Mouse (Mus musculus) lung, postnatal 0 days (tissue): ENCODE measurements around the gene Pgc. TPM values are rescaled to one million over a fixed set of nuclear protein-coding genes. Genes with fewer than 3 reads are reported as not detected.

ENCODE experiments used
- ATAC-seq: fragments of 200-750 bp; cut with Nextera tagmentation; 2 replicates; pipeline ENCODE4 v1.8.0; 2017; ENCODE audit warnings: moderate library complexity
- DNase-seq: peaks from one replicate; pipeline ENCODE4 v3.0.0-alpha.2; 2016; ENCODE audit warnings: low spot score
- H3K27ac ChIP-seq: fragments of 300-500 bp; sonication (generic); 2 replicates; pipeline ENCODE4 v1.5.1; 2014; ENCODE audit warnings: antibody characterized with exemption, mild to moderate bottlenecking, low read length, mixed read lengths
- H3K27me3 ChIP-seq: fragments of 300-500 bp; sonication (generic); replicated peaks from 2 replicates; pipeline ENCODE4 v1.6.1; 2014; ENCODE audit warnings: low read length, mixed read lengths; ENCODE audit not compliant: insufficient read depth
- H3K36me3 ChIP-seq: fragments of 300-500 bp; sonication (generic); 2 replicates; pipeline ENCODE4 v1.6.1; 2014; ENCODE audit warnings: low read length, mixed read lengths; ENCODE audit not compliant: insufficient read depth
- H3K4me1 ChIP-seq: fragments of 300-500 bp; sonication (generic); 2 replicates; pipeline ENCODE4 v1.6.1; 2014; ENCODE audit warnings: antibody characterized with exemption, low read depth, low read length, mixed read lengths; ENCODE audit not compliant: insufficient read depth
- H3K4me2 ChIP-seq: fragments of 300-500 bp; sonication (generic); replicated peaks from 2 replicates; pipeline ENCODE4 v1.6.1; 2014; ENCODE audit warnings: low read depth, mild to moderate bottlenecking, low read length, moderate library complexity, mixed read lengths
- H3K4me3 ChIP-seq: fragments of 300-500 bp; sonication (generic); 2 replicates; pipeline ENCODE4 v1.5.1; 2014; ENCODE audit warnings: low read depth, low read length
- H3K9ac ChIP-seq: fragments of 300-500 bp; sonication (generic); replicated peaks from 2 replicates; pipeline ENCODE4 v1.6.1; 2014; ENCODE audit warnings: low read depth, mild to moderate bottlenecking
- H3K9me3 ChIP-seq: fragments of 300-500 bp; sonication (generic); 2 replicates; pipeline ENCODE4 v1.6.1; 2016; ENCODE audit warnings: low read length, mixed read lengths
- CTCF ChIP-seq: IDR thresholded peaks from 2 replicates; pipeline ENCODE4 v1.5.1; 2016; ENCODE audit warnings: antibody characterized with exemption, mild to moderate bottlenecking
- EP300 ChIP-seq: IDR thresholded peaks from 2 replicates; pipeline ENCODE4 v1.6.1; 2016; ENCODE audit warnings: antibody characterized with exemption, mild to moderate bottlenecking, control low read depth
- WGBS: fragments of 180-500 bp; shearing (Covaris S2); extraction: QIAGEN DNeasy Blood & Tissue Kit; methylation state at CpG from one replicate; pipeline ENCODE4 v1.1.7; 2014; 5-methylcytosine and 5-hydroxymethylcytosine counted together
- polyA plus RNA-seq: library from polyadenylated mRNA; unstranded; fragments of >200 nt; fragmentation: Nextera tagmentation; extraction: Ambion mirVana; gene quantifications from 2 replicates; pipeline ENCODE4 v1.2.1, GENCODE M21; 2015

Gene Pgc
- polyA plus RNA-seq, 1 experiment from 2014 or later, result 25.4 TPM

- peak; percentile 90 for ATAC-seq
- peak; percentile 90 for DNase-seq
- peak overlapping the region; percentile 85 for H3K27ac ChIP-seq
- H3K4me3 ChIP-seq, result peak overlapping the region; percentile 85
- no peaks in the 10 kb centered on the region for H3K27me3 ChIP-seq
- peak overlapping the region; percentile 69 for H3K9ac ChIP-seq
- H3K4me2 ChIP-seq, result peak overlapping the region; percentile 99
- no peaks in the 10 kb centered on the region for H3K36me3 ChIP-seq
- no peak for TF ChIP-seq EP300
- no peak for TF ChIP-seq CTCF
- peaks cover 4% of the 10 kb centered on the region; the same call in 1 of the 2 replicates for H3K4me1 ChIP-seq
- under 1% methylated on average over 32 of the region's 60 CpGs for WGBS
- no peaks in the 10 kb centered on the region for H3K9me3 ChIP-seq
Observed at GRCm38 (mm10) chr17:47737271-47738065, 10.8 kb downstream of the Pgc start.

GRCm38 (mm10) chr17:47738066-47738878 is 11.6 kb downstream of the Pgc start:
- peak; percentile 10 for ATAC-seq
- peak overlapping the region; percentile 12; the same call in 1 of the 2 replicates for H3K9ac ChIP-seq
- no peaks in the 10 kb centered on the region for H3K9me3 ChIP-seq
- peak overlapping the region; percentile 99 for H3K4me2 ChIP-seq
- peak overlapping the region; percentile 85 for H3K4me3 ChIP-seq
- peak; percentile 47 for DNase-seq
- H3K27me3 ChIP-seq, result no peaks in the 10 kb centered on the region
- H3K27ac ChIP-seq, result peak overlapping the region; percentile 85; the same call in 1 of the 2 replicates
- peaks cover 4% of the 10 kb centered on the region; the same call in 1 of the 2 replicates for H3K4me1 ChIP-seq
- TF ChIP-seq CTCF (no peak), EP300 (no peak)
- no peaks in the 10 kb centered on the region for H3K36me3 ChIP-seq
- WGBS, result 1% methylated on average over 46 of the region's 61 CpGs

DNA sequence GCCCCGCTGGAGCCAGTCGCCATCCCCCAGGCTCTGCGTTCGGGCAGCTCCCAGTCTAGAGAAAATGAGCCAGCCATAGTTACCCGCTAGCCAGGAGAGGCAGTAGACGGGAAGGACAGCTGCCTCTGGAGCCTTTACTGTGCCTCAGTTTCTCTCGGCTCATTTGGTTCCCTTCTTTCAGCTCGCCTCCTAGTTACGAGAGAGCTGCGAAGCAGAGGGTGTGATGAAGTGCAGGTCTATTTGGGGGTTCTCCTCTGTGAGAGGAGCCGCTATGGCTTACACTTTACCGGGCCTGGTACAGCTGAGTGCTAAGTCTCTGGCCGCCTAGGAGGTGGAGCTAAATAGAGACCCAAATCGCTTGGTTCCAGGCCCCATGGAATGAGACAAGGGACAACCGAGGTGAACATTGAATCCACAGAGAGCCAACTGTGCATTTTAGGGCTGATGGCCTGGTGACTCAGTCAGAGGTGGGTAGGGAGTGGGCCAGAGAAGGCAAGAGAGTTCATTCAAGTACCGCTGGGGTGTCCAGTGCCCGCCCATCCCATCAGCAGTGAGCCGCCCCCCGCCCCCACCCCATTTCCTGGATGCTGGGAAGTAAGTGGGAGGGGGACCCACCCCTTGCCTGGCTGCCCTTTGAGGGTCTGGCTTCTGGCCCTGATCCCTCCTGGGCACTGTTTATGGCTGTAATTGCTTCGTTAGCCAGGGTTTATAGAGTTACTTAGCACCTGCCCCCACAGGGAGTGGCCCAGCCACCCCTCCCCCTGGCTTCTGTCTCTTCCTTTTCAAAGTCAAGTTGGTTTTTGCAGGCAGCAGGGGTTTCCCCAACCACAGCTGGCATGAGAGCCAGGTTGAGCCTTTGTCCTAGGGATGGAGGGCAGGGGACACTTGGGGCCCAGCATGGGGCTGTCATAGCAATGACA is 12.5 kb downstream of the Pgc start:
- ATAC-seq (no peak), DNase-seq (no peak)
- TF ChIP-seq EP300 (no peak), CTCF (no peak)
- Histone ChIP-seq H3K36me3 (no peaks in the 10 kb centered on the region), H3K27ac (no peak overlapping the region), H3K4me3 (peak overlapping the region; percentile 85), H3K9me3 (no peaks in the 10 kb centered on the region), H3K4me1 (peaks cover 4% of the 10 kb centered on the region; the same call in 1 of the 2 replicates), H3K27me3 (no peaks in the 10 kb centered on the region), H3K9ac (peak overlapping the region; percentile 12; the same call in 1 of the 2 replicates), H3K4me2 (peak overlapping the region; percentile 99)
- WGBS, result 19% methylated on average over 19 of the region's 20 CpGs

DNA sequence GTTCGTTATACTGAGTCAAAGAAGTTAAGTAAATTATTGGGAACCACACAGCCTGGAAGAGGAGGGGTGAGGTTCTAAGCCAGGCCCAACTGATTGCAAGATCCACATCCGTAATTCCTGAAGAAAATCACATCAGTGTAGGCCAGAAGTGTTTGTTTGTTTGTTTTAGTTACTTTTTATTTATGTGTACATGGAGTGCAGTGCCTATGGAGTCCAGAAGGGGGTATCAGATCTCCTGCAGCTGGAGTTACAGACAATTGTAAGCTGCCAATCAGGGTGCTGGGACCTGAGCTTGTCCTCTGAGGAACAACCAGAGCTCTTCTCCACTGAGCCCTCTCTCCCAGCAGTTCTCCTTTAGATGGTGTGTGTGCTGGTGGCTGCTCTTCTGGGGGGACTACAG is 13.5 kb downstream of the Pgc start:
- no peaks in the 10 kb centered on the region for H3K9me3 ChIP-seq
- no peak for DNase-seq
- ATAC-seq, result no peak

DNA sequence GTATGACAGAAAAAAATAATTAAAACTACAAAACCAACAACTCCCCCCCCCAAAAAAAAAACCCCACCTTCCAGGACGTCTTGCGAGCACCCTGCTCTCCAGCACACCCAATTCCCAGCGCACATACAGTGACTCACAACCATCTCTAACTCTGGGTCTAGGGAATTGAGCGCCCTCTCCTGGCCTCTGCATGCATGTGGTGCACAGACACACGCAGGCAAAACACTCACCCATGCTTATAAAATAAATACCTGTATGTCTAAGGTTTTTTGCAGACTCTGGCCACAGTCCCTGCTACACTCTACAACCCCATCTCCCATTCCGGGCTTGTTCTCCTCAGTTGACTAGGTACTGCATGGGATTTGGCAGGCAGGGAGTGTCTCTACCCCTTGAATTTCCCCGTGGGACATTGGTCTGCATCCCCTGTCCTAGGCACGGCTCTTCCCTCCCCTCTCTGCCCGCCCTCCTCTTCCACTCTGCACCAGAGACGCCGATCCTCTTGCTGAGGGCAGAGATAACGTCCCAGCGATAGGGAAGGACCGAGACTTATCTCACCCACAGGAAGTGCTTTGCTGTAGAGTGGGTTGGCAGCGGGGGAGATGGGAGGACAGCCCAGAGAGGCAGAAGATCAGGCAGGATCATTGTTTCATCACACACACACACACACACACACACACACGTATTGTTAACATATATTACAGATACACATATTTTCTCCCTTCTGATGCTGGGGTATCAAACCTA is 16.5 kb downstream of the Pgc start:
- no peak overlapping the region for H3K4me2 ChIP-seq
- no peak overlapping the region for H3K27ac ChIP-seq
- H3K4me1 ChIP-seq, result peaks cover 4% of the 10 kb centered on the region; the same call in 1 of the 2 replicates
- TF ChIP-seq EP300 (no peak), CTCF (peak; percentile 55)
- H3K9me3 ChIP-seq, result no peaks in the 10 kb centered on the region
- H3K4me3 ChIP-seq, result no peak overlapping the region
- no peak overlapping the region for H3K9ac ChIP-seq
- no peaks in the 10 kb centered on the region for H3K27me3 ChIP-seq
- no peak for DNase-seq
- WGBS, result 33% methylated on average over 16 of the region's 16 CpGs
- ATAC-seq, result no peak
- no peaks in the 10 kb centered on the region for H3K36me3 ChIP-seq

More for the DNA sequence above, 13.5 kb downstream of the Pgc start:
- no peak overlapping the region for H3K9ac ChIP-seq
- peak; percentile 33 for TF ChIP-seq CTCF
- TF ChIP-seq EP300, result no peak
- H3K36me3 ChIP-seq, result no peaks in the 10 kb centered on the region
- 84% methylated on average over 2 of the region's 2 CpGs for WGBS
- no peaks in the 10 kb centered on the region for H3K27me3 ChIP-seq
- peaks cover 4% of the 10 kb centered on the region; the same call in 1 of the 2 replicates for H3K4me1 ChIP-seq
- no peak overlapping the region for H3K4me2 ChIP-seq
- no peak overlapping the region for H3K27ac ChIP-seq
- H3K4me3 ChIP-seq, result no peak overlapping the region
